Mouse (Mus musculus): ENCODE data around the gene Ube2u.

The Ube2u gene

DNA sequence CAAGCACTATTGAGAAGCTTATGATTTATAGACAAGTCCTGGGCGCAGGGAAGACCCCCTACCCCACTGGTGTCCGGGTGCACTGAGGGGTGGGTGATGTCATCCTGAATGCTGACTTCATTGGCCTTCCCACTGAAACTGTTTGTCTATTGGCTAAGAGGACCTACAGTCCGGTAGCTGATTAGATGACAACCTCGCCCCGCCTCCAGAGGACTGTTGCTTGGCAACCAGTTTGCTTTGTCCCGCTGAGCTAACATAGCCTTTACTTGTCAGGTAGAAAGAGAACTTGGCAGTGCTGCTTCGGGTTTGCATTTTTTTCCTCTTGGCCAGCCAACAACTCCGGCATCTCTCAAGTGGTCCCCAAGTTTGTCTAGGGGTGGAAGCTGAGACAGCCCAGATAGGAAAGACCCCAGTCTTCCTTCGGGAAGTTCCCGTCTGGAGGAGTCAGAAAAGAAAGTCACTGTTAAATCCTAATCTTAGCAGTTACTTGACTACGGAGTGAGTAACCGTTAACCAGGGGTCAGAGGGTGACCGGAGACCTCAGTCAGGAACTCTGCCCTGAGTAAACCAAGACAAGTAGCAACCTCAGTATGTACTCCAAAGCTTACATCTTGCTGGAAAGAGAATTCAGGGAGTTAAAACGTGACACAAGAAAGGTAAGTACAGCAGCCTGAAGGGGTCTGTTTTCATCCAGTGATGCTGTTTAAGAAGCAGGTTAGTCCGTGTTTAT is at the start of gene Ube2u:
TSS of gene Ube2u (plus strand) at position 258 of the 730 bp plus-strand sequence.
- peak; percentile 96 for DNase-seq

- peak; percentile 92 for DNase-seq
These were observed 49.2 kb upstream of the Ube2u start for GRCm38 (mm10) chr4:100429371-100429900.

DNA sequence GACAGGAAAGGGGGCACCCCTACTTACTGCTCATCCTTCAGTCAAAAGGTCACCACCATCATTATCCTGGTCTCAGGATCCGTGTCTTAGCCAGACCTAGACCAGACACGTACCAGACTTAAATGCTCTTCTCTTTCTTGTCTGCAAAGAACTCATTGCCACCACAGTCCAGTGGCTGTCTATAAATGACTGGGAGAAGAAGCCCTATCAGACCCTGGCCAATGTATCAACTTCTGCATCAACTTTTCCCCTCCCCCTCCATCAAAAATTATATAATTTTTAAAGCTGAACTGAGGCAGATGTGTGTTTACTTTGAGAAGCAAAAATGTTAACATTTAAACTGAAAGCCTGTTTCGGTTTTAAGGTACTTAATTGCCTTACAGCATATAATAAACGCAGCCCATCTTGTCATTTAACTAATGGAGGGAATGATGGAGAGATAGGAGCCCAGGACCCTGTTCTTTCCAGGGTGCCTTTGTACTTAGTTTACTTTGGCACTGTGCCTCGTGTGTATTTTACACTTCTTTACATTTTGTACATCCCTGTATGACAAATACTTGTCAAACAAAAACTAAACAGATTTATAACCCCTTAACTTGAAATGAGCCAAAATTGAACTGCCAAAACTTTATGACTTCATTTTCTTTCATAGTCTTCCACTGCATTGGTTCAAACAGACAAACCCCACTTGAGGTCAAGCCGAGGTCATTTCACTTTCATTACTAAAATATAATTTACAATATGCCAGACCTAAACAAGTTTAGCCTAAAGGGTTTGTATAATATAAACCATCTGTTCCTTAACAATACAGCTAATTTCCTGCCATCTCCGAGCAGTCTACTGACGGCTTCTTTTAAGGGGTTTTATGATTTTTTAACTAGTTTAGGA is 43.1 kb upstream of the Ube2u start:
- peak; percentile 73 for DNase-seq

GRCm38 (mm10) chr4:100436169-100436547 is 42.5 kb upstream of the Ube2u start:
- DNase-seq: no peak

DNA sequence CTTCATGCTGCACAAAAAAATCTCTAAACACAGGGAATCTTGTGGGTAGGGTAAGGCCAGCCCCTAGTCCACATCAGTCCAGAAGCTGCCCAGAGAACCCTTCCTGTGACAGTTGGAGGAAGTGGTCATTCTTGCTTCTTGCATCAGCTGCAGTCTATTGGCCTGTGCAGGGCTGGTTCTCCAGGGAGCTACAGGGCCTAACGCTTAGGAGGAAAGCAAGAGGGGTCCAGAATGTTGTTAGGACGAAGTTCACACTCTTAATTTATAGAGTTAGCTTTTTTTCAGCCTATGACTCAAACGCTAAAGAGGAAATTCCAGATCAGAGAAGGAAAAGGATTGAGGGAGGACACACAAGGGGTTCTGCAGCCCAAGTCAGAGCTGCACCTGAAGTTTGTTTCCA is 31.8 kb upstream of the Ube2u start:
- DNase-seq: peak; percentile 31

GRCm38 (mm10) chr4:100462493-100463120 is 16.0 kb upstream of the Ube2u start:
- DNase-seq: peak; percentile 92

DNA sequence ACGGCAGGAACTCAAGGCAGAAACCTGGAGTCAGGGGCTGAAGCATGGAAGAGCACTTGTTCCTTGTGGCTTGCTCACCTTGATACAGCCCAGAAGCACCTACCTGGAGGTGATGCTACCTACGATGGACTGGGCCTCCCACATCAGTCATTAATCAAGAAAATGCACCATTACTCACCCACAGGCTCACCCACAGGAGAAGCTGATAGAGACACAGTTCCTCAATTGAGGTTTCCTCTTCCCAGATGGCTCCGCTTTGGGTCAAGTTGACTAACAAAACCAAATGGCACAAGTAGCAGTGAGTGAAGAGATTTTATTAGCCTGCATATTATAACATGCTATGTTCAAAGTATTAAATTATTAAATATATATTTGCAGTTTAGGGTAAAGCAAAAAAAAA is 9.8 kb downstream of the Ube2u start:
- no peak for DNase-seq

GRCm38 (mm10) chr4:100495176-100495575 is 16.5 kb downstream of the Ube2u start:
- peak; percentile 59 for DNase-seq

DNA sequence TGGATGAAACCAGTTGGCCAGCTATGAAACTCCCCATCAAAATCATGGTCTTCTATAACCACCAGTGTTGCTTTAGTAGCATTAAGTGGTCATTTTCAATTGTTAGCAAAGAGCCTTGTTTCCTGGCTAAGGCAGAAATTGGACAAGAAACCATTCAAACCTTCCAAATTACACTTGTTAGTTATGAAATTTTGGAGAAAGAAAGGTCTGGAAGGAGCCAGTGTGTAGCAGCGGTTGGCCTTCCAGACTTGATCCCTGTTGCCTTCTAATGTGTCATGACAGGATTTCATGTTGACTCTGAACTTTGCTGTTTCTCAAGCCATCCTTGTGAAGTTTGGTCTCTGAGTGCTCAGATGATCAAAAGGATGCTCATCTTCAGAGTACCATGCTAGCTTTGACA is 17.9 kb downstream of the Ube2u start:
- DNase-seq: peak; percentile 93

DNA sequence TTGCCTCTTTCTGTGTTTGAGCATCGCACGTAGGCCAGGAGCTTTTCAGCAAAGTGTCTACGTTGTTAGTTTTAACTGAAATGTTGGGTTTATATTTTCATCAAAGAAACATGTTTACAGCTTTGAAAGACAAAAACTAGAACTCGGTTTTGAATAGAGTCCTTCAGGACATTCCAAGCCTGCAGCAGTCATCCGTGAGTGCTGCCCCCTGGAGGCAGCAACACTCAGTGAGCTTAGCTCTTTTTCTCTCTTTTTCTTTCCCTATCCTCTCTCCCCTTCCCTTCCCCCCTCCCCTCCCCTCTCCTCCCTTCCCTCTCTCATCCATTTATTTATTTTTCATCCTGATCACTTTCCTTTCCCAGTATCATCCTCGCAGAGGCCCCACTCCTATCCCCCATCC is 19.5 kb downstream of the Ube2u start:
- peak; percentile 66 for DNase-seq

- DNase-seq: peak; percentile 85
These were observed 20.5 kb downstream of the Ube2u start for GRCm38 (mm10) chr4:100499037-100499601.

DNA sequence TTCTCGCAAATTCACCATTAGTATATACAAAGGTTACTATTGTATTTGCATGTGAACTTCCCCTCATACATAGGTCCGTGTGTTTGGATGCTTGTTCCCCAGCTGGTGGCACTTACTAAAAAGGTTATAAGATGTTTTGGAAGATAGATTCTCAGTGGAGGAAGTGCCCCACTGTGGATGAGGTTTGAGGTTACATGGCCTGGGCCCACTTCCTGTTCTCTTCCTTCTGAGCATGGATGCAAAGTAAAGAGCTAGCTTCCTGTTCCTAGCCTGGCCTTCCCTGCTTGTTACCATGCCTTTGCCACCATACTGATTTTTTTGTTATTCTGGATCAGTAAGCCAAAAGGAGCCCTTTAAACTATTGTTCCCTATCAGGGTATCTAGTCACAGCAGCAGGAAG is 24.7 kb downstream of the Ube2u start:
- DNase-seq: peak; percentile 63

DNA sequence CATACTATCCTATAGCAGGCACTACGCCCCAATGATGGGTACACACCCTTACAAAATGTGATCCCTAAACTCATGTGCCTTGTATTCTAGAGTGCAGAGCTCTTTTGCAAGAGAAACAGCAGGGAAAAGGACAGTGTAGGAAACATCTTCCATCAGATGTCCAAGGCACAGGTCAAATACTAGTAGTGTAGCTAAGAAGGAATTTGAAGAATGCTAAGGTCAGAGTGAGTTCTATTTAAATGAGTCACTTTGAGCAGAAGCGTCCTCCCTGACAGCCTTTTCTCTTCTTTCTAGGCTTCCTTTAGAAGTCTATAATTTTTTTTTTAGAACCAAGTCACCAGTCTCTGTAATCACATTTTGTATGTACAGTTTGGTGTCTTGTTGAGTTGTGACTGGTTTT is 39.0 kb downstream of the Ube2u start:
- no peak for DNase-seq

- DNase-seq: no peak
These were observed 43.9 kb downstream of the Ube2u start for GRCm38 (mm10) chr4:100522534-100522933.

- DNase-seq: no peak
These were observed 46.1 kb downstream of the Ube2u start for GRCm38 (mm10) chr4:100524741-100525140.

DNA sequence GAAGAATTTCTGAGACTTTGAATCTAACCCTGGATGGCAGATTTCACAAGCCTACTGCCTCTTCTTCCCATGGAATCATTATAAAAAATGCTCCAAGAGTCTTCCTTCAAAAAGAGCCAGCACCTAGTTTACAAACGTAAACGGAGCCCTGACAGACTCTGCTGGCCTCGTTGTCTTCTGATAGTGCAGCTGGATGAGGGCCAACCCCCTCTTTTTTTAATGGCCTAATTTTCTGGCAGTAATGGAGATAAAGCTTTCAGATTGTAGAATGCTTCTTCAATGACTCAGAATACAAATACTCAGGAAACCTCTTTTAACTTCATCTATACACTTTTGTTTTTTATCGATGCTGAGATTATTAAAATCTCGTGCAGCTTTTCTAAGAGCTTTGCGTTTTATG is 47.6 kb downstream of the Ube2u start:
- no peak for DNase-seq

GRCm38 (mm10) chr4:100527086-100527485 is 48.4 kb downstream of the Ube2u start:
- DNase-seq: peak; percentile 78

- DNase-seq: peak; percentile 79
These were observed 48.9 kb downstream of the Ube2u start for GRCm38 (mm10) chr4:100527554-100528001.

DNA sequence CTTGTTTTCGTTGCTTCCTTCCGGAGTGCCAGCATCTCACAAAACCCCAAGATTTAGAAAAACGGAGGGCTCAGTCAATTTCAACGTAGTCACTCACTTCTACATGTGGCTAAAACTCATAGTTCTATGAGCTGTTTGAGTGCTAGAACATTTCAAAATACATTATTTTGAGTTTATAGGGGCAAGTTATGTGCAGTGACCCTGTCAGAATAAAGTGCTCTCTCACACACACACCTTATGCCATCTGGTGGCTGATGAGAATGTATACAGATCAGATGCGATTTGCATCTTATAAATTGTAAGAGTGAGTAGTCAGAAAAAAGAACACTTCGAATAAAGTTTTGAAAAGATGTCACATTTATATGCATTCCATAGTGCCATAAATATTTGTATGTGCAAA is 55.0 kb downstream of the Ube2u start:
- DNase-seq: peak; percentile 33

- peak; percentile 78 for DNase-seq
These were observed 56.3 kb downstream of the Ube2u start for GRCm38 (mm10) chr4:100534946-100535345.

GRCm38 (mm10) chr4:100537898-100538297 is 59.2 kb downstream of the Ube2u start:
- DNase-seq: no peak

DNA sequence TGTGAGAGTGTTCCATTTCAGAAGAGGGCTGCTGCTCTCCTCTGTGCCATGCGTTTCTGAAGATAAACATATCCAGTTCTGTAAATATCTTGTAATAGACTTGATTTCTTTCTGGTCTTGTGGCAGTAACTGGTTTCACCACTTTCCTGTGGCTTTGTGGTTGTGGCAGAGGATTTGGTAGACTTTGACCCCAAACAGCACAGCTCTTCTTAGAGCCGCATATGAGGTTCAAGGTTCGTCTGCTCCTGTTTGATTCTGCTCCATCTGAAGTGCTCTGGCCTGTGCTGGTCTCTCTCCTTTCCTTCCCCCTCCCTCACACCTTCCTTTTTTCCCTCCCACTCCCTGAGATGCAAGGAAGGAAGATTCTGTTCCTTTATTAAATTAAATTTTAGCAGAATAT is 60.8 kb downstream of the Ube2u start:
- DNase-seq: no peak

- DNase-seq: peak; percentile 90
These were observed 69.3 kb downstream of the Ube2u start for GRCm38 (mm10) chr4:100547905-100548304.

Measured in heart, adult 11 months (tissue).